Mouse (Mus musculus): Measurements from ENCODE around the gene Olfr491. TPM values are rescaled to one million over a fixed set of nuclear protein-coding genes. Genes with fewer than 3 reads are reported as not detected.

Olfr491 gene
- polyA plus RNA-seq (2011; ENCODE audit: insufficient read length, low read depth, missing spikeins) = not detected in 2 replicates

GRCm38 (mm10) chr7:108313151-108313550, at the start of gene Olfr491:
TSS of gene Olfr491 (plus strand) at chr7:108313451.
- H3K27ac ChIP-seq (ENCODE audit: insufficient read depth, low read length) = no peak within 1 kb of the TSS
- TF ChIP-seq POLR2A (IDR thresholded peaks at IDR 0.05; ENCODE audit: low read depth, low read length) (no peak), CTCF (IDR thresholded peaks at IDR 0.05; ENCODE audit: borderline replicate concordance, insufficient read depth, low read length) (no peak)
- no peaks in the 10 kb centered on the region for H3K4me1 ChIP-seq (ENCODE audit: control insufficient read depth, insufficient read depth, low read length)
- H3K4me3 ChIP-seq (ENCODE audit: insufficient read depth, low read length) = no peak within 1 kb of the TSS

- H3K4me3 ChIP-seq (ENCODE audit: insufficient read depth, low read length) = no peak within 1 kb of the TSS
- no peaks in the 10 kb centered on the region for H3K4me1 ChIP-seq (ENCODE audit: control insufficient read depth, insufficient read depth, low read length)
- H3K27ac ChIP-seq (ENCODE audit: insufficient read depth, low read length) = no peak within 1 kb of the TSS
- TF ChIP-seq CTCF (IDR thresholded peaks at IDR 0.05; ENCODE audit: borderline replicate concordance, insufficient read depth, low read length) (no peak), POLR2A (IDR thresholded peaks at IDR 0.05; ENCODE audit: low read depth, low read length) (no peak)
Observed at GRCm38 (mm10) chr7:108288834-108289233, 24.4 kb upstream of the Olfr491 start, which contains the start of gene Olfr490. TSS of gene Olfr490 (minus strand) at chr7:108288934.

DNA sequence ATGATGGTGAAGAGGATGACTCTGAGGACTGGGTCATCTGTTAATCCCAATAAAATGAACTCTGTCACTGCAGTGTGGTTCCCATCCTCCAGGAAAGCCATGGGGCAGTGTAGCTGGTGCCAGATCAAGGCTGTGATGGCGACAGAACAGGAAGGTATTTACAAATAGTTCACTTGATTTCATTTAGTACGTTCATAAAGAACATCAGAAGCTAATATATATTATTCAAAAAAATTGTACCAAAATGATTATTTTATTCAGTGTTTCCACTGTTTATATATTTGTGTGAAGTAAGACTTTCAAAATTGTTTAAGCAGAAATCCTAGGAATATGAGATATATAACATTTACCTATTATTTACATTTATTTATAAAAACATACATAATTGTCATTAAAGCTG, 10.3 kb downstream of the Olfr491 start, which contains the start of gene Olfr492:
Gene Olfr492, minus strand, starts transcription at position 101 of the 400 bp plus-strand sequence.
- no peaks in the 10 kb centered on the region for H3K4me1 ChIP-seq (ENCODE audit: control insufficient read depth, insufficient read depth, low read length)
- TF ChIP-seq CTCF (IDR thresholded peaks at IDR 0.05; ENCODE audit: borderline replicate concordance, insufficient read depth, low read length) (no peak), POLR2A (IDR thresholded peaks at IDR 0.05; ENCODE audit: low read depth, low read length) (no peak)

GRCm38 (mm10) chr7:108346879-108347278, 33.6 kb downstream of the Olfr491 start, which contains the start of gene Olfr493:
TSS of gene Olfr493 (minus strand) at chr7:108346979.
- H3K4me3 ChIP-seq (ENCODE audit: insufficient read depth, low read length) = no peak within 1 kb of the TSS
- no peak within 1 kb of the TSS for H3K27ac ChIP-seq (ENCODE audit: insufficient read depth, low read length)
- H3K4me1 ChIP-seq (ENCODE audit: control insufficient read depth, insufficient read depth, low read length) = no peaks in the 10 kb centered on the region
- TF ChIP-seq CTCF (IDR thresholded peaks at IDR 0.05; ENCODE audit: borderline replicate concordance, insufficient read depth, low read length) (no peak), POLR2A (IDR thresholded peaks at IDR 0.05; ENCODE audit: low read depth, low read length) (no peak)

More for the DNA sequence above, 10.3 kb downstream of the Olfr491 start, which contains the start of gene Olfr492:
- no peak within 1 kb of the TSS for H3K27ac ChIP-seq (ENCODE audit: insufficient read depth, low read length)
- no peak within 1 kb of the TSS for H3K4me3 ChIP-seq (ENCODE audit: insufficient read depth, low read length)

GRCm38 (mm10) chr7:108365035-108365434, 51.8 kb downstream of the Olfr491 start, which contains the start of gene Olfr494:
TSS of gene Olfr494 (plus strand) at chr7:108365335.
- Histone ChIP-seq H3K27ac (ENCODE audit: insufficient read depth, low read length) (no peak within 1 kb of the TSS), H3K4me1 (ENCODE audit: control insufficient read depth, insufficient read depth, low read length) (no peaks in the 10 kb centered on the region), H3K4me3 (ENCODE audit: insufficient read depth, low read length) (no peak within 1 kb of the TSS)
- no peak for TF ChIP-seq POLR2A (IDR thresholded peaks at IDR 0.05; ENCODE audit: low read depth, low read length)
- TF ChIP-seq CTCF (IDR thresholded peaks at IDR 0.05; ENCODE audit: borderline replicate concordance, insufficient read depth, low read length) = no peak

Other genes starting within 250 kb of the Olfr491 start
- not detected in 2 replicates for gene Olfr480, start 246.1 kb upstream of the Olfr491 start, polyA plus RNA-seq (2011; ENCODE audit: insufficient read length, low read depth, missing spikeins)
- gene Olfr481, start 233.6 kb upstream of the Olfr491 start, polyA plus RNA-seq (2011; ENCODE audit: insufficient read length, low read depth, missing spikeins) = not detected in 2 replicates
- not detected in 2 replicates for gene Olfr482, start 215.9 kb upstream of the Olfr491 start, polyA plus RNA-seq (2011; ENCODE audit: insufficient read length, low read depth, missing spikeins)
- not detected in 2 replicates for gene Olfr483, start 212.6 kb upstream of the Olfr491 start, polyA plus RNA-seq (2011; ENCODE audit: insufficient read length, low read depth, missing spikeins)
- gene Olfr484, start 186.0 kb upstream of the Olfr491 start, polyA plus RNA-seq (2011; ENCODE audit: insufficient read length, low read depth, missing spikeins) = not detected in 2 replicates
- gene Olfr485, start 153.6 kb upstream of the Olfr491 start, polyA plus RNA-seq (2011; ENCODE audit: insufficient read length, low read depth, missing spikeins) = not detected in 2 replicates
- not detected in 2 replicates for gene Olfr486, start 140.7 kb upstream of the Olfr491 start, polyA plus RNA-seq (2011; ENCODE audit: insufficient read length, low read depth, missing spikeins)
- not detected in 2 replicates for gene Olfr487, start 98.8 kb upstream of the Olfr491 start, polyA plus RNA-seq (2011; ENCODE audit: insufficient read length, low read depth, missing spikeins)
- gene Olfr488, start 55.1 kb upstream of the Olfr491 start, polyA plus RNA-seq (2011; ENCODE audit: insufficient read length, low read depth, missing spikeins) = not detected in 2 replicates
- gene Olfr490, start 24.5 kb upstream of the Olfr491 start, polyA plus RNA-seq (2011; ENCODE audit: insufficient read length, low read depth, missing spikeins) = not detected in 2 replicates
- not detected in 2 replicates for gene Olfr492, start 10.2 kb downstream of the Olfr491 start, polyA plus RNA-seq (2011; ENCODE audit: insufficient read length, low read depth, missing spikeins)
- not detected in 2 replicates for gene Olfr493, start 33.5 kb downstream of the Olfr491 start, polyA plus RNA-seq (2011; ENCODE audit: insufficient read length, low read depth, missing spikeins)
- not detected in 2 replicates for gene Olfr494, start 51.9 kb downstream of the Olfr491 start, polyA plus RNA-seq (2011; ENCODE audit: insufficient read length, low read depth, missing spikeins)
- not detected in 2 replicates for gene Olfr495, start 79.7 kb downstream of the Olfr491 start, polyA plus RNA-seq (2011; ENCODE audit: insufficient read length, low read depth, missing spikeins)
- gene Olfr497, start 107.0 kb downstream of the Olfr491 start, polyA plus RNA-seq (2011; ENCODE audit: insufficient read length, low read depth, missing spikeins) = not detected in 2 replicates
- not detected in 2 replicates for gene Olfr498, start 151.9 kb downstream of the Olfr491 start, polyA plus RNA-seq (2011; ENCODE audit: insufficient read length, low read depth, missing spikeins)
- not detected in 2 replicates for gene Olfr502, start 211.6 kb downstream of the Olfr491 start, polyA plus RNA-seq (2011; ENCODE audit: insufficient read length, low read depth, missing spikeins)
- gene Olfr503, start 231.1 kb downstream of the Olfr491 start, polyA plus RNA-seq (2011; ENCODE audit: insufficient read length, low read depth, missing spikeins) = not detected in 2 replicates